Mouse (Mus musculus) neural tube, embryonic 13.5 days (tissue): ENCODE measurements around the gene Ksr2. TPM values are rescaled to one million over a fixed set of nuclear protein-coding genes. Genes with fewer than 3 reads are reported as not detected.

Experiments
- ATAC-seq: fragments of 200-750 bp; cut with Nextera tagmentation; 2 replicates; pipeline ENCODE4 v1.8.0; 2017; ENCODE audit warnings: low read depth, mild to moderate bottlenecking, moderate TSS enrichment, moderate library complexity
- H3K27ac ChIP-seq: fragments of 300-500 bp; sonication (generic); replicated peaks from 2 replicates; pipeline ENCODE4 v1.5.1; 2015; ENCODE audit warnings: moderate library complexity, mild to moderate bottlenecking, inconsistent platforms
- H3K27me3 ChIP-seq: fragments of 300-500 bp; sonication (generic); 2 replicates; pipeline ENCODE4 v1.6.1; 2015; ENCODE audit warnings: mild to moderate bottlenecking, inconsistent platforms
- H3K36me3 ChIP-seq: fragments of 300-500 bp; sonication (generic); 2 replicates; pipeline ENCODE4 v1.6.1; 2015; ENCODE audit warnings: mild to moderate bottlenecking, inconsistent platforms
- H3K4me1 ChIP-seq: fragments of 300-500 bp; sonication (generic); replicated peaks from 2 replicates; pipeline ENCODE4 v1.6.1; 2015; ENCODE audit warnings: inconsistent platforms
- H3K4me2 ChIP-seq: fragments of 300-500 bp; sonication (generic); 2 replicates; pipeline ENCODE4 v1.6.1; 2015; ENCODE audit warnings: inconsistent platforms, mild to moderate bottlenecking, moderate library complexity
- H3K4me3 ChIP-seq: fragments of 300-500 bp; sonication (generic); 2 replicates; pipeline ENCODE4 v1.5.1; 2015; ENCODE audit warnings: mild to moderate bottlenecking, inconsistent platforms
- H3K9ac ChIP-seq: fragments of 300-500 bp; sonication (generic); 2 replicates; pipeline ENCODE4 v1.6.1; 2015; ENCODE audit warnings: moderate library complexity, mild to moderate bottlenecking, inconsistent platforms
- H3K9me3 ChIP-seq: fragments of 300-500 bp; sonication (generic); 2 replicates; pipeline ENCODE4 v1.6.1; 2016; ENCODE audit warnings: inconsistent platforms
- WGBS: fragments of 180-500 bp; shearing (Covaris S2); methylation state at CpG from one replicate; pipeline ENCODE4 v1.1.7; 2015; 5-methylcytosine and 5-hydroxymethylcytosine counted together
- polyA plus RNA-seq: library from polyadenylated mRNA; unstranded; fragments of >200 nt; fragmentation: Nextera tagmentation; extraction: Ambion mirVana; gene quantifications from 2 replicates; pipeline ENCODE4 v1.2.1, GENCODE M21; 2015

Gene Ksr2
- polyA plus RNA-seq, 1 experiment from 2014 or later = 6.4 TPM

DNA sequence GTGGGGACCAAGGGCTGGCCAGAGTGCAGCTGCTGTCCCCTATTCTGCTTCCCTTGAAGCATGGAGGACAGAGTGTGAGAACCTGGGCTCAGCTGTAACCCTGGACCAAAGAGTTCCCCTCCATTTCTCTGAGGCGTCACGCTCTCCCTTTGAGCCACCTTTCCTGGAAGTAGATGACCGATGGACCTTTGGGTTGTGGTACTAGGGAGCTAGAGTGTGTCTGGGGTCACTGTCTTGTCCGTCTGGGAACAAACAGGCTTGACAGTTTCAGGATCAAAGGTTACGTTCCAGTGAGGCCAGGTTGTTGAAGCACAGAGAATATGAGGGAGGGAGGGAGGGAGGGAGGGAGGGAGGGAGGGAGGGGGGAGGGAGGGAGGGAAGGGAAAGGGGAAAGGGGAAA lies 264.6 kb downstream of the Ksr2 start:
- 60% methylated on average over 5 of the region's 5 CpGs for WGBS
- Histone ChIP-seq H3K4me3 (no peak overlapping the region), H3K27ac (no peak overlapping the region), H3K36me3 (no peaks in the 10 kb centered on the region), H3K9ac (no peak overlapping the region), H3K27me3 (no peaks in the 10 kb centered on the region), H3K4me2 (no peak overlapping the region), H3K9me3 (no peaks in the 10 kb centered on the region), H3K4me1 (0 out of 2 replicates have a peak, but pooled peaks cover 2% of the 10 kb centered on the region)
- ATAC-seq = no peak

DNA sequence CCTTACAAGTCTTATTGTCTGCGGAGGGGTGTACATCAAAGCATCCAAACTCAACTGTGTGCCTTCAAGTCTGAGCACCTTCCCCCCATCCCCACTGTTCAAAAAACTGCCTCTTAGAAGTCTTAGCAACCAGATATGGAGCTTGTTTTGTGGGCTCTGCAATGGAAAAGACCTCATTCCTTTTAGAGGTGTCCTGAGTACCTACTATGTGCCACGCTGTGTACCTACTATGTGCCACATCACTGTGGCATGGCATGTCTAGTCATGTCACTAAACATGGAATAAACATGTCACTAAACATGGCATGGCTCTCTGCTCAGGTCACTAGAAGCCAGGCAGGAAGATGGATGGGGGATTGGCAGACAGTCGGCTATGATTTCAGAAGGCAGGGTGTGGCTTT lies 268.4 kb downstream of the Ksr2 start:
- Histone ChIP-seq H3K27ac (no peak overlapping the region), H3K4me3 (no peak overlapping the region), H3K4me2 (no peak overlapping the region), H3K4me1 (no peaks in the 10 kb centered on the region), H3K36me3 (no peaks in the 10 kb centered on the region), H3K27me3 (no peaks in the 10 kb centered on the region), H3K9ac (no peak overlapping the region), H3K9me3 (no peaks in the 10 kb centered on the region)
- no peak for ATAC-seq
- WGBS = 96% methylated on average over 3 of the region's 3 CpGs

DNA sequence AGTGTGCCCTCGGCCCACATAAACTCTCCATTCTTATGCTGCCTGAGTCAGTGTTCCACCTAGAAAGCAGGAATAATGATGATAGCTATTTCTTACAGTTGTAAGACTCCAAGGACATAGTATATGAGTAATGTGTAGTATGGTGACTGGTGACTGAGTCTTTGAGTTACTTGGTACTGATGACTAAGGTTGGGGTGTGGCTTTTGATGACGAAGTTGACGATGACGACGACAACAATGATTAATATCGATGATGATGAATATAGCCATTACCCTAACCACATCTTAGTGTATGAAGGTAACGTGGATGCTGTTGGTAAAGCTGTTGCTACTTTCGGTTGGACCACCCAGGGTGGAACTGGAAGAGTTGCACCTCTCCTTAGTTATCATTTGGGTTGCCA lies 270.7 kb downstream of the Ksr2 start:
- H3K9me3 ChIP-seq = no peaks in the 10 kb centered on the region
- no peak for ATAC-seq
- WGBS = 93% methylated on average over 8 of the region's 8 CpGs

DNA sequence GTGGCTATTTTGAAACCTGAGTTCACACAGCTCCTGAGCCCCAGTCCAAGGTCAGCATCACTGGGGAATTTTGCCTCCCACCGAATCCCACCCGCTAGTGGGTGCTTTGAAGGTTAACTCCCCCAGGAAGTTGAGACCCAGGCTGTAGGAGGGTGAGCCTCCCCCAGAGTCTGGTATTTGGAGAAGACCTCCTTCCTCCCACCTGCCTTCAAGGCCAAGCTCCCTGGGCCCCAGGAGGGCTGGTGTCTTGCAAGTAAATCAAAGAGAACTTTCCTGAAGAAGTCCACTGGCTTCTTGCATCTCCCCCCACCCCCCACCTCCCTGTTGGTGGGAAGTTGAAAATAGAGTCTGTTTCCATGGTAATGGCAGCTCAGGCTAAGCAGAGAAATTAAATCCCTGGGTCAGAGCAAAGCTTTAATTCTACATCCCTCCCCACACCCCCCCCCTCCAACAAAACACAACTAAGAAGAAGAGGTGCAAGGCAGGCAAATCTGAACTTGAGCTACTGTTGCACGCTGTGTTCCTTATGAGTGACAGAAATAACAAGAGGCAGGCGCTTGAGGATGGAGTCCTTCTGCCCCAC lies 274.1 kb downstream of the Ksr2 start:
- Histone ChIP-seq H3K4me1 (peaks cover 13% of the 10 kb centered on the region; the same call in 1 of the 2 replicates), H3K4me3 (no peak overlapping the region)

More for the DNA sequence above, 270.7 kb downstream of the Ksr2 start:
- Histone ChIP-seq H3K4me2 (no peak overlapping the region), H3K27ac (no peak overlapping the region), H3K4me3 (no peak overlapping the region), H3K36me3 (no peaks in the 10 kb centered on the region), H3K4me1 (peaks cover 8% of the 10 kb centered on the region; the same call in 1 of the 2 replicates), H3K27me3 (no peaks in the 10 kb centered on the region), H3K9ac (no peak overlapping the region)

DNA sequence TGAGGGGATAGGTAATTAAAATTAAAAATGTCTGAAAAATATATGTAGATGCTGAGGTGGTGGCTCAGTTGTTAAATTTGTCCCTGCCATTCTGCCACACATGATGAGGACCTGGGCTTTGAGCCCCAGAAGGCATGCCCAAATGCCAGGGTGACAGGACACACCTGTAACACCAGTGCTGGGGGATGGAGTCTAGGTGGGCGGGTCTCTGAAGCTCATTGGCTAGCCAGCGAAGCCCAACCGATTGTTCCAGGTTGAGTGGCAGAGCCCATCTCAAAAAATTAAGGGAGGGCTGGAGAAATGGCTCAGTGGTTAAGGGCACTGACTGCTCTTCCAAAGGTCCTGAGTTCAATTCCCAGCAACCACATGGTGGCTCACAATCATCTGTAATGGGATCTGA lies 274.9 kb downstream of the Ksr2 start:
- Histone ChIP-seq H3K27me3 (no peaks in the 10 kb centered on the region), H3K9me3 (no peaks in the 10 kb centered on the region), H3K27ac (no peak overlapping the region), H3K4me1 (peaks cover 13% of the 10 kb centered on the region; the same call in 1 of the 2 replicates), H3K36me3 (no peaks in the 10 kb centered on the region), H3K4me3 (no peak overlapping the region), H3K9ac (no peak overlapping the region), H3K4me2 (no peak overlapping the region)
- 56% methylated on average over 3 of the region's 3 CpGs for WGBS
- no peak for ATAC-seq

More for the DNA sequence above, 274.1 kb downstream of the Ksr2 start:
- Histone ChIP-seq H3K9ac (no peak overlapping the region), H3K9me3 (no peaks in the 10 kb centered on the region), H3K27ac (no peak overlapping the region), H3K27me3 (no peaks in the 10 kb centered on the region), H3K4me2 (no peak overlapping the region), H3K36me3 (no peaks in the 10 kb centered on the region)
- whole genome bisulfite sequencing = 41% methylated on average over 4 of the region's 4 CpGs
- ATAC-seq = no peak

DNA sequence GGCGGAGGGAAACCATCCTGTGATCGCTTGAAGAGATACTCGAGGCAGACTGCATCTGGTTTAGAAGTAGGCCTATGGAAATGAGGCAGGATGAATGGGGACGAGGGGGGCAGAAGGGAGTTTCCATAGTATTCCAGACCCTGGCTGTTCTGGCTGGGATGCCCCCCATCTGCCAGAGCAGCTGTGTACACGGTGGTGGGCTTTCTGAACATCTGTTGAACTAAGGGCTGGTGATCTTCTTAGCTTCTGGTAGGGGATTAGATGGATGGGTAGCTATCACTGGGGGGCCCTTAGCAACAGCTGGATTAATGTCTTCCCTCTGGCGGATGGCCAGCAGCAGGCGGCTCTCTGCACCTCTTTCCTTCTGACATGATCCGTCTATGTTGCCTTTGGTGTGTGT lies 276.0 kb downstream of the Ksr2 start:
- ATAC-seq = peak; percentile 40
- H3K4me1 ChIP-seq = peaks cover 13% of the 10 kb centered on the region; the same call in 1 of the 2 replicates

DNA sequence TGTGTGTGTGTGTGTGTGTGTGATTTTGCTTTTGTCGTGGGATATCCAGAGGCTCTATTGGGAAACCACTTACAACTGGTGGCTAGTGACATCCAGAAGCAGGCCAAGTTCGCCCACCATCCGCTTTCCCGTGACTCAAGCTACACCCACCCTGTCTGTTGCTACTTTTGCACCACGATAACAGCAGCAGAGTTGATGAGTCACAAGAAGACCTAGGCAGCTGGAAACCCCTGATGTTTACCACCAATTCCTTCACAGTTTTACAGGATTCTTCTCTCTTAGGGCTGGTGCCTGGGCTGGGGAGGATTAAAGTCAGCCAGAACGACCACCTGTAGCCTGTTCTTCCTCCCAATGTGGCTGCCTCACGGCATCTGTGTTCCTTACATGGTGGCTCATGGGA lies 277.5 kb downstream of the Ksr2 start:
- no peak for ATAC-seq
- Histone ChIP-seq H3K4me1 (peaks cover 13% of the 10 kb centered on the region; the same call in 1 of the 2 replicates), H3K9me3 (no peaks in the 10 kb centered on the region), H3K4me2 (no peak overlapping the region), H3K27ac (no peak overlapping the region), H3K27me3 (no peaks in the 10 kb centered on the region), H3K36me3 (no peaks in the 10 kb centered on the region), H3K4me3 (no peak overlapping the region), H3K9ac (no peak overlapping the region)
- 76% methylated on average over 7 of the region's 7 CpGs for WGBS

More for the DNA sequence above, 276.0 kb downstream of the Ksr2 start:
- Histone ChIP-seq H3K9ac (no peak overlapping the region), H3K9me3 (no peaks in the 10 kb centered on the region), H3K27ac (no peak overlapping the region), H3K4me3 (no peak overlapping the region), H3K4me2 (no peak overlapping the region), H3K27me3 (no peaks in the 10 kb centered on the region), H3K36me3 (no peaks in the 10 kb centered on the region)
- 56% methylated on average over 8 of the region's 8 CpGs for WGBS

DNA sequence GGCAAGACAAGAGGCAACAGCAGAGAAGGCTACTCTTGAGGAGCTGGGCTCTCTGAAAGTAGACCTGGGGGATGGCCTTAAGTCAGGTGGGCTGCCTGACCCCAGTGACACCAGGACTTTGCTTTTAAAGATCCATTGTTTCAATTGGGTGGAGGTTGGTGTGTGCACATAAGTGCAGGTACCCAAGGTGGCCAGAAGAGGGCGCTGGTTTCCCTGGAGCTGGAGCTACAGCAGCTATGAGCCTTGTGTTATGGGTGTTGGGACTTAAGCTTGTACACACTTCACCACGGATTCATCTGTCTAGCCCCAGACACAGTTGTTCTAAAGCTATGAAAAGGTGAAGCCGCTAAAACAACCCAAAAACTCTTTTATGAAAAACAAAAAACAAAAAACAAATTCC lies 279.8 kb downstream of the Ksr2 start:
- Histone ChIP-seq H3K36me3 (no peaks in the 10 kb centered on the region), H3K4me2 (no peak overlapping the region), H3K27me3 (no peaks in the 10 kb centered on the region), H3K27ac (no peak overlapping the region), H3K4me3 (no peak overlapping the region), H3K9me3 (no peaks in the 10 kb centered on the region), H3K9ac (no peak overlapping the region), H3K4me1 (0 out of 2 replicates have a peak, but pooled peaks cover 6% of the 10 kb centered on the region)
- no peak for ATAC-seq
- WGBS = 77% methylated on average over 3 of the region's 3 CpGs

DNA sequence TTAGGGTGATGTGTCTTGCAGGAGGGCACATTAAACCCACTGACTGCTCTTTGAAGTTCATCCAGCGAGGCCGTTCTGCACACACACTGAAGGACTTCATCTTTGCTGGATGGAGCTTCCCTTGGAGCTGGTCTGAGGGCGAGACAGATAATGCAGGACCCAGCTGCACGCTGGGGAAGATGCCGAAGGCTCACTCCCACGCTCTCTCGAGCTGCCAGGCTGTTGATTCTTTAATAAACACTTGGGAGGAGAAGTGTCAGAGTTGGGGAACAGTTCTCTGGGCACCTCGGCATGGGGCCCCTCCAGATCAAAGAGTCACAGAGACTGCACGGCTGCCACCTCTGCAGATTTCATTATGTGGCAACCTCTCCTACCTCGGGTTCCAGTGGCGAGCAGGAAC lies 280.8 kb downstream of the Ksr2 start:
- Histone ChIP-seq H3K36me3 (no peaks in the 10 kb centered on the region), H3K27ac (no peak overlapping the region), H3K27me3 (no peaks in the 10 kb centered on the region), H3K4me1 (0 out of 2 replicates have a peak, but pooled peaks cover 4% of the 10 kb centered on the region), H3K4me2 (no peak overlapping the region), H3K4me3 (no peak overlapping the region), H3K9me3 (no peaks in the 10 kb centered on the region), H3K9ac (no peak overlapping the region)
- no peak for ATAC-seq
- WGBS = 67% methylated on average over 11 of the region's 11 CpGs

DNA sequence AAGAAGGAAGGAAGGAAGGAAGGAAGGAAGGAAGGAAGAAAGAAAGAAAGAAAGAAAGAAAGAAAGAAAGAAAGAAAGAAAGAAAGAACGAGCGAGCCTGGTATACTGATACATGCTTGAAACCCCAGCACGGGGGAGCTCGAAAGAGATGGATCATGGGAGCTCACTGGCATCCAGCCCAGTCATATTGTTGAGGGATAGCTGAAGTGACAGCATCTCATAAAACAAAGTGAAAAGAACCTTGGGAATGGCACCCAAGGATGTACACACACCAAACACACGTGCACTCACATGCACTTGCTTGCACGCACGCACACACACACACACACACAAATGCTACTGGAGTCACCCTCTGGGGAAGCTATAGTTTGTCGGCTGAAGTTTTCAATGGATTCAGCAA lies 282.6 kb downstream of the Ksr2 start:
- Histone ChIP-seq H3K9me3 (no peaks in the 10 kb centered on the region), H3K27ac (no peak overlapping the region), H3K4me2 (no peak overlapping the region), H3K27me3 (no peaks in the 10 kb centered on the region), H3K4me3 (no peak overlapping the region), H3K36me3 (no peaks in the 10 kb centered on the region), H3K9ac (no peak overlapping the region), H3K4me1 (no peaks in the 10 kb centered on the region)
- no peak for ATAC-seq
- WGBS = 86% methylated on average over 8 of the region's 8 CpGs

DNA sequence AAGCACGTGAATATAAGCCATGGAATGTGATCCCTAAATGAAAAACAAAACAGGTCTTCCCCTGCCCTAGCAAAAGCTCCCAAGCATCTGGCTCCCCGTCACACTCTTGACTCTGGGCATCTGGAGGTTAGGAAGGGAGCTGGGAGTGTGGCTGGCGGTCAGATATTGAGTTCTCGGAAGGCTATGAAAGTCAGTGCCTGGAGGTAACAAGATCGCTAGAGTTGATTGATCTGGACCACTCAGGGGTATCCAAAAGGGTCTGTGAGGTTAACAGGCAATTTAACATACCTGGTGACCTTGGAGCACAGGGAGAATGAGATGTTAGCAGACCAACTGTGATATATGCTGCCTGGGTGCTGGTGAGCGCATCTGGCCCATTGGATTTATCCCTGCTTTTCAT lies 283.8 kb downstream of the Ksr2 start:
- Histone ChIP-seq H3K9ac (no peak overlapping the region), H3K27ac (no peak overlapping the region)

DNA sequence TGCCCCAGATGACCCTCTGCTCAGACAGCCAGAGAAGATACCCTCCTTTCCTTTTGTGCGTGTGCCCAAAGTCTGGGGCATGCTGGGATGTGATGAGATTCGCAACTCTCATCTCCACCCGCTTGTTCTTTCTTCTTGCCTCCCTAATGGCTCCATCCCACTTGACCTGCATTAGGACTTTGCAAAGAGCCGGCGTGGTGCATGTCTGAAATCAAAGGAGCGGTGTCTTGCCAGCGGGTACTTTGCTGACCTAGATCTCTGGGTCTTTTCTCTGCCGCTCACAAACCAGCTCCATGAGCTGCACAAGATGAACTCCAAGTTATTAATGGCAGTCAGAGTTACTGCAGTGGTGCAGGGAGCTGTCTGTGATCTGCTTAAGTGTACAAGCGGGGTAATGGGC lies 290.6 kb downstream of the Ksr2 start:
- WGBS = 78% methylated on average over 9 of the region's 9 CpGs
- no peak for ATAC-seq

More for the DNA sequence above, 283.8 kb downstream of the Ksr2 start:
- no peak for ATAC-seq
- no peak overlapping the region for H3K4me3 ChIP-seq
- H3K4me2 ChIP-seq = no peak overlapping the region
- no peaks in the 10 kb centered on the region for H3K27me3 ChIP-seq
- H3K9me3 ChIP-seq = no peaks in the 10 kb centered on the region
- 70% methylated on average over 6 of the region's 6 CpGs for WGBS
- H3K4me1 ChIP-seq = no peaks in the 10 kb centered on the region
- no peaks in the 10 kb centered on the region for H3K36me3 ChIP-seq

DNA sequence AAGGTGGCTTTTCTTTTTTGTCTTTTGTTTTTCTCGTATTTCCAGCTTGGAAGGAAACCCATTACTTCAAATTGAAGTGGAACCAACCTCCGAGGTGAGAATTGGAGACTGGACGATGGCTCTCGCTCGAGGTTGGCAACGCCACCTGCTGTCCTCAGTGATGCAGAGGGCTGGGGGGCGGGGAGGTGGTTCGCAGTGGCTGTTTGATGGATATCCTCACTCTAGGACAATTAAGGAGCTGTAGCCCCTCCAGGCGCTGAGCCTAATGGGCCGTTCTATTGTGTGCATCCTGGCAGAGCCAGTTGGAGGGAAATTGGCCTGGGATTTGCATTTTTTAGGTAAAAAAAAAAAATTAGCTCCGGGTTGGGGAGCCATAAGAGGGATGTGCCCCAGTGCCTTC lies 292.8 kb downstream of the Ksr2 start:
- no peak overlapping the region for H3K9ac ChIP-seq

More for the DNA sequence above, 290.6 kb downstream of the Ksr2 start:
- Histone ChIP-seq H3K27me3 (no peaks in the 10 kb centered on the region), H3K4me3 (no peak overlapping the region), H3K36me3 (peaks cover 8% of the 10 kb centered on the region; the same call in 1 of the 2 replicates), H3K4me2 (no peak overlapping the region), H3K27ac (no peak overlapping the region), H3K9me3 (no peaks in the 10 kb centered on the region), H3K4me1 (peaks cover 35% of the 10 kb centered on the region), H3K9ac (no peak overlapping the region)

More for the DNA sequence above, 292.8 kb downstream of the Ksr2 start:
- no peaks in the 10 kb centered on the region for H3K27me3 ChIP-seq
- peaks cover 8% of the 10 kb centered on the region; the same call in 1 of the 2 replicates for H3K36me3 ChIP-seq
- H3K4me1 ChIP-seq = peaks cover 49% of the 10 kb centered on the region
- peak overlapping the region; percentile 57 for H3K27ac ChIP-seq
- no peak overlapping the region for H3K4me3 ChIP-seq
- 1% methylated on average over 11 of the region's 11 CpGs for WGBS
- H3K9me3 ChIP-seq = no peaks in the 10 kb centered on the region
- ATAC-seq = peak; percentile 66; the same call in 1 of the 2 replicates
- no peak overlapping the region for H3K4me2 ChIP-seq
